Mouse (Mus musculus) MEL (cell line): ENCODE measurements around the gene Fam69a. TPM values are rescaled to one million over a fixed set of nuclear protein-coding genes. Genes with fewer than 3 reads are reported as not detected.

ENCODE experiments used
- DNase-seq: peaks from one replicate; pipeline ENCODE4 v3.0.0; 2011; ENCODE audit warnings: low read depth, low spot score
- H3K27ac ChIP-seq: 2 replicates; pipeline ENCODE4 v1.5.1; 2012; ENCODE audit warnings: low read depth, mild to moderate bottlenecking, control low read depth, low read length, moderate library complexity; ENCODE audit not compliant: control insufficient read depth
- H3K27me3 ChIP-seq, 2 experiments: fragments of 150-350 bp in 1 of 2; sonication (generic) in 1 of 2; 2 replicates each; pipeline ENCODE4 v1.6.1; 2012; ENCODE audit warnings: low read length in 2 of 2, mild to moderate bottlenecking in 2 of 2, improper control_type of control experiment in 1 of 2, moderate library complexity in 1 of 2; ENCODE audit not compliant: insufficient read depth in 2 of 2, control insufficient read depth in 1 of 2
- H3K36me3 ChIP-seq, 2 experiments: 2 replicates each; pipeline ENCODE4 v1.6.1; 2012 to 2014; ENCODE audit warnings: low read length in 2 of 2, improper control_type of control experiment in 1 of 2, inconsistent platforms in 1 of 2, mild to moderate bottlenecking in 1 of 2; ENCODE audit not compliant: insufficient read depth in 2 of 2, control insufficient read depth in 1 of 2
- H3K4me1 ChIP-seq, 2 experiments: fragments of 150-350 bp in 1 of 2; sonication (generic) in 1 of 2; 2 replicates each; pipeline ENCODE4 v1.6.1; 2012; ENCODE audit warnings: low read length in 2 of 2, improper control_type of control experiment in 1 of 2, mild to moderate bottlenecking in 1 of 2; ENCODE audit not compliant: insufficient read depth in 2 of 2, control insufficient read depth in 1 of 2
- H3K4me3 ChIP-seq, 2 experiments: fragments of 150-350 bp in 1 of 2; sonication (generic) in 1 of 2; 2 replicates each; pipeline ENCODE4 v1.5.1; 2012; ENCODE audit warnings: low read depth in 2 of 2, low read length in 2 of 2, mild to moderate bottlenecking in 2 of 2, moderate library complexity in 2 of 2, control low read depth in 1 of 2, improper control_type of control experiment in 1 of 2; ENCODE audit not compliant: control insufficient read depth in 1 of 2, insufficient read depth in 1 of 2
- H3K79me2 ChIP-seq: 2 replicates; pipeline ENCODE4 v1.6.1; 2012; ENCODE audit warnings: mild to moderate bottlenecking, low read length, moderate library complexity; ENCODE audit not compliant: control insufficient read depth, poor library complexity, insufficient read depth
- H3K9ac ChIP-seq: 2 replicates; pipeline ENCODE4 v1.6.1; 2012; ENCODE audit warnings: low read depth, mild to moderate bottlenecking, control low read depth, low read length, moderate library complexity; ENCODE audit not compliant: control insufficient read depth, poor library complexity, severe bottlenecking
- H3K9me3 ChIP-seq: fragments of 150-350 bp; sonication (generic); replicated peaks from 2 replicates; pipeline ENCODE4 v1.6.1; 2012; ENCODE audit warnings: mild to moderate bottlenecking, low read length, improper control_type of control experiment, moderate library complexity; ENCODE audit not compliant: insufficient read depth
- BHLHE40 ChIP-seq: IDR thresholded peaks from 2 replicates; pipeline ENCODE4 v1.6.1; 2012; ENCODE audit warnings: low read depth, mild to moderate bottlenecking, inconsistent platforms, low read length, improper control_type of control experiment, borderline replicate concordance
- CHD2 ChIP-seq: IDR thresholded peaks from 2 replicates; pipeline ENCODE4 v1.6.1; 2011; ENCODE audit warnings: low read length, improper control_type of control experiment
- CTCF ChIP-seq, 3 experiments: IDR thresholded peaks in 2 of 3; conservative IDR thresholded peaks in 1 of 3; 2 replicates each; pipeline ENCODE4 v1.5.1; 2011 to 2012; ENCODE audit warnings: low read length in 3 of 3, low read depth in 2 of 3, mild to moderate bottlenecking in 2 of 3, improper control_type of control experiment in 1 of 3, inconsistent platforms in 1 of 3, mixed read lengths in 1 of 3, moderate library complexity in 1 of 3; ENCODE audit not compliant: control insufficient read depth in 1 of 3, insufficient read depth in 1 of 3, poor library complexity in 1 of 3, severe bottlenecking in 1 of 3
- ELF1 ChIP-seq: IDR thresholded peaks from 2 replicates; pipeline ENCODE4 v1.6.1; 2014; ENCODE audit warnings: low read depth, mild to moderate bottlenecking, inconsistent platforms, low read length, improper control_type of control experiment, moderate library complexity
- GABPA ChIP-seq: IDR thresholded peaks from 2 replicates; pipeline ENCODE4 v1.6.1; 2012; ENCODE audit warnings: low read depth, mild to moderate bottlenecking, inconsistent platforms, low read length, improper control_type of control experiment, moderate library complexity
- GATA1 ChIP-seq: IDR thresholded peaks from 2 replicates; pipeline ENCODE4 v1.6.1; 2011; ENCODE audit warnings: low read depth, low read length, improper control_type of control experiment
- HCFC1 ChIP-seq: IDR thresholded peaks from 2 replicates; pipeline ENCODE4 v1.6.1; 2012; ENCODE audit warnings: low read depth, mild to moderate bottlenecking, inconsistent platforms, low read length, improper control_type of control experiment, moderate library complexity
- MAFK ChIP-seq: IDR thresholded peaks from 2 replicates; pipeline ENCODE4 v1.6.1; 2011; ENCODE audit warnings: low read depth, mild to moderate bottlenecking, low read length, improper control_type of control experiment, borderline replicate concordance
- MAX ChIP-seq: IDR thresholded peaks from 2 replicates; pipeline ENCODE4 v1.6.1; 2011; ENCODE audit warnings: low read length, improper control_type of control experiment
- MAZ ChIP-seq: IDR thresholded peaks from 2 replicates; pipeline ENCODE4 v1.6.1; 2012; ENCODE audit warnings: low read depth, mild to moderate bottlenecking, inconsistent platforms, low read length, improper control_type of control experiment
- MXI1 ChIP-seq: IDR thresholded peaks from 2 replicates; pipeline ENCODE4 v1.6.1; 2011; ENCODE audit warnings: mild to moderate bottlenecking, low read depth, low read length, improper control_type of control experiment
- MYB ChIP-seq: IDR thresholded peaks from 2 replicates; pipeline ENCODE4 v1.6.1; 2011; ENCODE audit warnings: mild to moderate bottlenecking, low read depth, low read length, improper control_type of control experiment
- MYC ChIP-seq: IDR thresholded peaks from 2 replicates; pipeline ENCODE4 v1.6.1; 2011; ENCODE audit warnings: low read depth, mild to moderate bottlenecking, low read length, improper control_type of control experiment, moderate library complexity
- NELFE ChIP-seq: IDR thresholded peaks from 2 replicates; pipeline ENCODE4 v1.6.1; 2011; ENCODE audit warnings: low read depth, low read length, improper control_type of control experiment
- NRF1 ChIP-seq: IDR thresholded peaks from 2 replicates; pipeline ENCODE4 v1.6.1; 2014; ENCODE audit warnings: low read depth, mild to moderate bottlenecking, inconsistent platforms, low read length, improper control_type of control experiment, moderate library complexity; ENCODE audit not compliant: poor library complexity, insufficient read depth, severe bottlenecking
- POLR2A ChIP-seq, 2 experiments: IDR thresholded peaks; 2 replicates each; pipeline ENCODE4 v1.6.1; 2011 to 2012; ENCODE audit warnings: low read length in 2 of 2, mild to moderate bottlenecking in 2 of 2, control low read depth in 1 of 2, improper control_type of control experiment in 1 of 2, low read depth in 1 of 2, moderate library complexity in 1 of 2; ENCODE audit not compliant: control insufficient read depth in 1 of 2, insufficient read depth in 1 of 2, poor library complexity in 1 of 2
- POLR2AphosphoS2 ChIP-seq: IDR thresholded peaks from 2 replicates; pipeline ENCODE4 v1.6.1; 2011; ENCODE audit warnings: low read length, improper control_type of control experiment
- POLR2AphosphoS5 ChIP-seq: IDR thresholded peaks from 2 replicates; pipeline ENCODE4 v1.6.1; 2012; ENCODE audit warnings: low read depth, borderline replicate concordance, mild to moderate bottlenecking, inconsistent platforms, low read length, moderate library complexity, mixed read lengths
- RCOR1 ChIP-seq: IDR thresholded peaks from 2 replicates; pipeline ENCODE4 v1.6.1; 2012; ENCODE audit warnings: low read depth, mild to moderate bottlenecking, inconsistent platforms, low read length, improper control_type of control experiment
- SIN3A ChIP-seq: IDR thresholded peaks from 2 replicates; pipeline ENCODE4 v1.6.1; 2012; ENCODE audit warnings: low read length, improper control_type of control experiment, inconsistent platforms
- TAL1 ChIP-seq: IDR thresholded peaks from 2 replicates; pipeline ENCODE4 v1.6.1; 2012; ENCODE audit warnings: mild to moderate bottlenecking, inconsistent platforms, low read length, moderate library complexity, mixed read lengths
- TBP ChIP-seq: IDR thresholded peaks from 2 replicates; pipeline ENCODE4 v1.8.0; 2011; ENCODE audit warnings: low read depth, low read length, improper control_type of control experiment
- TCF12 ChIP-seq: IDR thresholded peaks from 2 replicates; pipeline ENCODE4 v1.6.1; 2014; ENCODE audit warnings: low read depth, mild to moderate bottlenecking, inconsistent platforms, low read length, improper control_type of control experiment, moderate library complexity
- UBTF ChIP-seq: IDR thresholded peaks from 2 replicates; pipeline ENCODE4 v1.6.1; 2012; ENCODE audit warnings: low read depth, mild to moderate bottlenecking, inconsistent platforms, low read length, improper control_type of control experiment, moderate library complexity, borderline replicate concordance; ENCODE audit not compliant: insufficient read depth
- ZC3H11A ChIP-seq: IDR thresholded peaks from 2 replicates; pipeline ENCODE4 v1.6.1; 2012; ENCODE audit warnings: low read depth, mild to moderate bottlenecking, inconsistent platforms, low read length, improper control_type of control experiment
- ZKSCAN1 ChIP-seq: IDR thresholded peaks from 2 replicates; pipeline ENCODE4 v1.6.1; 2012; ENCODE audit warnings: low read depth, mild to moderate bottlenecking, inconsistent platforms, low read length, improper control_type of control experiment, moderate library complexity
- ZNF384 ChIP-seq: IDR thresholded peaks from 2 replicates; pipeline ENCODE4 v1.6.1; 2012; ENCODE audit warnings: low read depth, mild to moderate bottlenecking, inconsistent platforms, low read length, improper control_type of control experiment
- polyA plus RNA-seq, 2 experiments: library from polyadenylated mRNA; stranded (reverse) in 1 of 2; unstranded in 1 of 2; fragments of >175 nt in 1 of 2; fragments of >200 nt in 1 of 2; gene quantifications; 2 replicates each; pipeline versions ENCODE4 v1.2.1 to v1.2.4; 2012; ENCODE audit warnings: low replicate concordance in 2 of 2, low read depth in 1 of 2; ENCODE audit not compliant: insufficient read length in 2 of 2, insufficient read depth in 1 of 2, missing spikeins in 1 of 2
- total RNA-seq: library from RNA; depleted of rRNA; stranded (reverse); fragments of 300-350 nt; gene quantifications from 2 replicates; pipeline ENCODE4 v1.2.3, GENCODE M21; 2012

Fam69a gene
- total and polyA plus RNA-seq, 3 experiments: 8.5 to 10.6 TPM; not detected in 1

DNA sequence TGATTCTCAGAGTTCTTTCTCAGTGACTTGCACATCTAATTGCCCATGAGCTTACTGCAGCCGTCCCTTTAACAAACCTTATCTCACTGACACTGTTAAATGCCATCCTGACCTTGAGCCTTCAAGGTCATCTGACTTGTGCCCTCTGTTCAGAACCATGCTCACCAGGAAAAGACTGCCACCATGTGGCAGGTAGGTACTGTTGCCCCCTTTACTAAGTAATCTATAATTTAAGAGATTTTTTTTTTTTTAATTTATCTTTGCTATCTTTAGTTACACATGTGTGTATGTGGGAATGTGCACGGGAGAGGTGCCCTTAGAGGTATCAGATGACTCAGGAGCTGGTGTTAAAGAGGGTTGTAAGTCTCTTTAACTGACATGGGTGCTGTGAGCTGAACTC is 18.2 kb upstream of the Fam69a start (continued):
- TF ChIP-seq NELFE (no peak), CTCF (IDR thresholded peaks at IDR 0.05 in 2 of 3, conservative IDR thresholded peaks at IDR 0.05 in 1 of 3; ENCODE audit: control insufficient read depth in 1 of 3, insufficient read depth in 1 of 3, low read depth in 2 of 3, low read length in 3 of 3, poor library complexity in 1 of 3, severe bottlenecking in 1 of 3) (peak; percentile 56 to 84 (median 59)), ZC3H11A (peak; percentile 93), MXI1 (no peak), GATA1 (peak; percentile 56), MYB (no peak), UBTF (no peak), ELF1 (no peak), HCFC1 (no peak), CHD2 (no peak), RCOR1 (no peak), MAZ (no peak), ZNF384 (peak; percentile 90)

- peaks cover 0 to 9% of the 10 kb centered on the region in 2 experiments; a peak in 2 of 4 replicates for H3K4me1 ChIP-seq
- H3K27me3 ChIP-seq: no peaks in the 10 kb centered on the region
- H3K9ac ChIP-seq: no peak overlapping the region
- no peak for DNase-seq
- H3K79me2 ChIP-seq: no peaks in the 10 kb centered on the region
- no peak overlapping the region for H3K27ac ChIP-seq
- TF ChIP-seq TAL1: no peak
- no peak for TF ChIP-seq UBTF
- TF ChIP-seq ZC3H11A: no peak
- TF ChIP-seq TCF12: no peak
- no peak for TF ChIP-seq POLR2AphosphoS2
- TF ChIP-seq CHD2: no peak
- H3K4me3 ChIP-seq: no peak overlapping the region
- peaks cover 0 to 8% of the 10 kb centered on the region in 2 experiments; a peak in 2 of 4 replicates for H3K36me3 ChIP-seq
- no peaks in the 10 kb centered on the region for H3K9me3 ChIP-seq
Observed at GRCm38 (mm10) chr5:108002734-108003133, 15.8 kb upstream of the Fam69a start.

- H3K27ac ChIP-seq: peak overlapping the region; percentile 54
- peak overlapping the region; percentile 52 to 69 for H3K4me3 ChIP-seq
- H3K27me3 ChIP-seq: no peaks in the 10 kb centered on the region
- TF ChIP-seq MAZ (no peak), RCOR1 (no peak), MXI1 (peak; percentile 97), ZNF384 (peak; percentile 100), POLR2AphosphoS5 (no peak), BHLHE40 (no peak), POLR2A (IDR thresholded peaks at IDR 0.05; ENCODE audit: control insufficient read depth in 1 of 2, insufficient read depth in 1 of 2, low read depth in 1 of 2, low read length in 2 of 2, poor library complexity in 1 of 2) (peak in 1 of 2 experiments; percentile 91; a peak in 2 of 4 replicates), CHD2 (no peak), TBP (peak; percentile 97), HCFC1 (peak; percentile 100), MAFK (no peak), GABPA (no peak), MAX (peak; percentile 92), MYC (peak; percentile 96), ELF1 (peak; percentile 77; the same call in 1 of the 2 replicates), POLR2AphosphoS2 (peak; percentile 89), SIN3A (peak; percentile 94), ZKSCAN1 (peak; percentile 69; the same call in 1 of the 2 replicates), NRF1 (no peak), MYB (no peak), GATA1 (no peak)
Observed at GRCm38 (mm10) chr5:108000776-108001548, 14.1 kb upstream of the Fam69a start.

More at GRCm38 (mm10) chr5:108000776-108001548, 14.1 kb upstream of the Fam69a start:
- Histone ChIP-seq H3K9me3 (no peaks in the 10 kb centered on the region), H3K4me1 (peaks cover 0 to 11% of the 10 kb centered on the region in 2 experiments; a peak in 2 of 4 replicates), H3K36me3 (peaks cover 0 to 8% of the 10 kb centered on the region in 2 experiments; a peak in 2 of 4 replicates), H3K9ac (peak overlapping the region; percentile 65), H3K79me2 (no peaks in the 10 kb centered on the region)
- DNase-seq: peak; percentile 89
